Mouse (Mus musculus): ENCODE measurements around the gene Ifna1. TPM values are rescaled to one million over a fixed set of nuclear protein-coding genes. Genes with fewer than 3 reads are reported as not detected.
"Not testable (repeated sequence)": the region's sequence is repeated elsewhere in the genome, so short reads cannot be mapped to it uniquely, and the experiment has no call there.

Gene Ifna1
- polyA plus RNA-seq (2012; rRNA removed), result not detected in 2 replicates

- Histone ChIP-seq H3K4me3 (replicated peaks; ENCODE audit: extremely low read depth, low read depth, low read length) (no peak within 1 kb of the TSS), H3K4me1 (ENCODE audit: control insufficient read depth, insufficient read depth, low read length) (no peaks in the 10 kb centered on the region)
- no peak for DNase-seq
- TF ChIP-seq POLR2A (IDR thresholded peaks at IDR 0.05; ENCODE audit: borderline replicate concordance, extremely low read depth, low read depth, low read length), result no peak
- TF ChIP-seq CTCF (IDR thresholded peaks at IDR 0.05; ENCODE audit: insufficient read depth, low read length), result no peak
- 61% methylated on average over 1 of the region's 1 CpGs for WGBS
Measured at GRCm38 (mm10) chr4:88849698-88850097, at the start of gene Ifna1. Gene Ifna1 (plus strand): TSS chr4:88850087.

GRCm38 (mm10) chr4:88802954-88803353 is 46.9 kb upstream of the Ifna1 start, which contains the start of gene Gm13287:
Gene Gm13287 (plus strand): TSS chr4:88803254.
- WGBS, result no CpG with 5 or more reads among the region's 29 CpGs
- H3K4me1 ChIP-seq (ENCODE audit: control insufficient read depth, insufficient read depth, low read length), result not testable (repeated sequence)

GRCm38 (mm10) chr4:88805231-88805630 is 44.7 kb upstream of the Ifna1 start, which contains the start of gene Gm13288:
Gene Gm13288 (plus strand): TSS chr4:88805531.
- not testable (repeated sequence) for H3K4me1 ChIP-seq (ENCODE audit: control insufficient read depth, insufficient read depth, low read length); DNase-seq; H3K4me3 ChIP-seq (replicated peaks; ENCODE audit: extremely low read depth, low read depth, low read length)
- no CpG with 5 or more reads among the region's 8 CpGs for WGBS

More at GRCm38 (mm10) chr4:88802954-88803353, 46.9 kb upstream of the Ifna1 start, which contains the start of gene Gm13287:
- H3K4me3 ChIP-seq (replicated peaks; ENCODE audit: extremely low read depth, low read depth, low read length); DNase-seq: not testable (repeated sequence)

GRCm38 (mm10) chr4:88805761-88806160 is 44.1 kb upstream of the Ifna1 start:
- DNase-seq, result peak; percentile 5
- H3K4me1 ChIP-seq (ENCODE audit: control insufficient read depth, insufficient read depth, low read length); H3K4me3 ChIP-seq (replicated peaks; ENCODE audit: extremely low read depth, low read depth, low read length): not testable (repeated sequence)
- WGBS, result 0% methylated on average over 9 of the region's 34 CpGs

GRCm38 (mm10) chr4:88815928-88816327 is 34.0 kb upstream of the Ifna1 start, which contains the start of gene Ifna7:
Gene Ifna7 (plus strand): TSS chr4:88816228.
- no peak for DNase-seq
- Histone ChIP-seq H3K4me3 (replicated peaks; ENCODE audit: extremely low read depth, low read depth, low read length) (no peak within 1 kb of the TSS), H3K4me1 (ENCODE audit: control insufficient read depth, insufficient read depth, low read length) (no peaks in the 10 kb centered on the region)
- TF ChIP-seq POLR2A (IDR thresholded peaks at IDR 0.05; ENCODE audit: borderline replicate concordance, extremely low read depth, low read depth, low read length) (no peak), CTCF (IDR thresholded peaks at IDR 0.05; ENCODE audit: insufficient read depth, low read length) (no peak)
- 41% methylated on average over 3 of the region's 3 CpGs for WGBS

- WGBS, result 73% methylated on average over 1 of the region's 1 CpGs
- TF ChIP-seq CTCF (IDR thresholded peaks at IDR 0.05; ENCODE audit: insufficient read depth, low read length), result no peak
- TF ChIP-seq POLR2A (IDR thresholded peaks at IDR 0.05; ENCODE audit: borderline replicate concordance, extremely low read depth, low read depth, low read length), result no peak
- no peak for DNase-seq
Measured at GRCm38 (mm10) chr4:88819659-88820058, 30.2 kb upstream of the Ifna1 start, which contains the start of gene Ifna11. Gene Ifna11 (plus strand): TSS chr4:88819959.

GRCm38 (mm10) chr4:88822995-88823394 is 26.9 kb upstream of the Ifna1 start:
- no peak for DNase-seq
- no peaks in the 10 kb centered on the region for H3K4me1 ChIP-seq (ENCODE audit: control insufficient read depth, insufficient read depth, low read length)
- 19% methylated on average over 4 of the region's 4 CpGs for WGBS
- no peak for TF ChIP-seq POLR2A (IDR thresholded peaks at IDR 0.05; ENCODE audit: borderline replicate concordance, extremely low read depth, low read depth, low read length)
- no peak for TF ChIP-seq CTCF (IDR thresholded peaks at IDR 0.05; ENCODE audit: insufficient read depth, low read length)
- no peak overlapping the region for H3K4me3 ChIP-seq (replicated peaks; ENCODE audit: extremely low read depth, low read depth, low read length)

More at GRCm38 (mm10) chr4:88819659-88820058, 30.2 kb upstream of the Ifna1 start, which contains the start of gene Ifna11:
- H3K4me1 ChIP-seq (ENCODE audit: control insufficient read depth, insufficient read depth, low read length), result no peaks in the 10 kb centered on the region
- H3K4me3 ChIP-seq (replicated peaks; ENCODE audit: extremely low read depth, low read depth, low read length), result no peak within 1 kb of the TSS

GRCm38 (mm10) chr4:88827116-88827515 is 22.8 kb upstream of the Ifna1 start, which contains the start of gene Ifna6:
Gene Ifna6 (plus strand): TSS chr4:88827416.
- H3K4me3 ChIP-seq (replicated peaks; ENCODE audit: extremely low read depth, low read depth, low read length); H3K4me1 ChIP-seq (ENCODE audit: control insufficient read depth, insufficient read depth, low read length); DNase-seq: not testable (repeated sequence)

GRCm38 (mm10) chr4:88830523-88830922 is 19.4 kb upstream of the Ifna1 start:
- peak; percentile 9 for DNase-seq
- 18% methylated on average over 4 of the region's 4 CpGs for WGBS
- TF ChIP-seq CTCF (IDR thresholded peaks at IDR 0.05; ENCODE audit: insufficient read depth, low read length) (0 out of 2 replicates have a peak, but pooled peaks have one; percentile 7), POLR2A (IDR thresholded peaks at IDR 0.05; ENCODE audit: borderline replicate concordance, extremely low read depth, low read depth, low read length) (no peak)
- Histone ChIP-seq H3K4me3 (replicated peaks; ENCODE audit: extremely low read depth, low read depth, low read length) (no peak overlapping the region), H3K4me1 (ENCODE audit: control insufficient read depth, insufficient read depth, low read length) (no peaks in the 10 kb centered on the region)

GRCm38 (mm10) chr4:88835225-88835624 is 14.7 kb upstream of the Ifna1 start, which contains the start of gene Ifna5:
Gene Ifna5 (plus strand): TSS chr4:88835525.
- not testable (repeated sequence) for H3K4me1 ChIP-seq (ENCODE audit: control insufficient read depth, insufficient read depth, low read length); H3K4me3 ChIP-seq (replicated peaks; ENCODE audit: extremely low read depth, low read depth, low read length); DNase-seq
- 77% methylated on average over 1 of the region's 1 CpGs for WGBS

- TF ChIP-seq POLR2A (IDR thresholded peaks at IDR 0.05; ENCODE audit: borderline replicate concordance, extremely low read depth, low read depth, low read length) (no peak), CTCF (IDR thresholded peaks at IDR 0.05; ENCODE audit: insufficient read depth, low read length) (no peak)
- Histone ChIP-seq H3K4me1 (ENCODE audit: control insufficient read depth, insufficient read depth, low read length) (no peaks in the 10 kb centered on the region), H3K4me3 (replicated peaks; ENCODE audit: extremely low read depth, low read depth, low read length) (no peak overlapping the region)
- peak; percentile 8 for DNase-seq
- 34% methylated on average over 3 of the region's 3 CpGs for WGBS
Measured at GRCm38 (mm10) chr4:88838828-88839227, 11.1 kb upstream of the Ifna1 start.
